Mouse (Mus musculus) kidney, adult 2 months (tissue): ENCODE results near the gene Hist1h1d.
"Not testable (repeated sequence)": the region's sequence is repeated elsewhere in the genome, so short reads cannot be mapped to it uniquely, and the experiment has no call there.

Experiments used
- CTCF ChIP-seq: fragments of 200-500 bp; conservative IDR thresholded peaks from 2 replicates; pipeline ENCODE4 v1.5.1; 2011; ENCODE audit warnings: low read depth, mild to moderate bottlenecking, control low read depth, low read length, moderate library complexity, mixed read lengths; ENCODE audit not compliant: insufficient read depth, insufficient read length
- POLR2A ChIP-seq: fragments of 200-500 bp; IDR thresholded peaks from one replicate; pipeline ENCODE4 v1.6.1; 2011; ENCODE audit warnings: low read depth, low read length, control low read depth

GRCm38 (mm10) chr13:23561531-23561882 is 8.4 kb downstream of the Hist1h1d start:
- TF ChIP-seq CTCF, POLR2A: not testable (repeated sequence)
